Mouse (Mus musculus) hindbrain, embryonic 13.5 days (tissue): ENCODE results near the gene B4galt1. TPM values are rescaled to one million over a fixed set of nuclear protein-coding genes. Genes with fewer than 3 reads are reported as not detected.
"Not testable (repeated sequence)": the region's sequence is repeated elsewhere in the genome, so short reads cannot be mapped to it uniquely, and the experiment has no call there.

ENCODE experiments used
- ATAC-seq: fragments of 200-750 bp; cut with Nextera tagmentation; 2 replicates; pipeline ENCODE4 v1.8.0; 2017; ENCODE audit warnings: moderate TSS enrichment; ENCODE audit not compliant: low FRiP score
- H3K27ac ChIP-seq: fragments of 300-500 bp; sonication (generic); 2 replicates; pipeline ENCODE4 v1.5.1; 2015; ENCODE audit warnings: inconsistent platforms, mild to moderate bottlenecking, moderate library complexity
- H3K27me3 ChIP-seq: fragments of 300-500 bp; sonication (generic); 2 replicates; pipeline ENCODE4 v1.6.1; 2015; ENCODE audit warnings: mild to moderate bottlenecking, inconsistent platforms
- H3K36me3 ChIP-seq: fragments of 300-500 bp; sonication (generic); 2 replicates; pipeline ENCODE4 v1.6.1; 2015; ENCODE audit warnings: mild to moderate bottlenecking, inconsistent platforms
- H3K4me1 ChIP-seq: fragments of 300-500 bp; sonication (generic); replicated peaks from 2 replicates; pipeline ENCODE4 v1.6.1; 2015; ENCODE audit warnings: inconsistent platforms
- H3K4me2 ChIP-seq: fragments of 300-500 bp; sonication (generic); 2 replicates; pipeline ENCODE4 v1.6.1; 2015; ENCODE audit warnings: inconsistent platforms, mild to moderate bottlenecking, moderate library complexity
- H3K4me3 ChIP-seq: fragments of 300-500 bp; sonication (generic); 2 replicates; pipeline ENCODE4 v1.5.1; 2015; ENCODE audit warnings: mild to moderate bottlenecking, inconsistent platforms
- H3K9ac ChIP-seq: fragments of 300-500 bp; sonication (generic); 2 replicates; pipeline ENCODE4 v1.6.1; 2015; ENCODE audit warnings: mild to moderate bottlenecking, inconsistent platforms
- H3K9me3 ChIP-seq: fragments of 300-500 bp; sonication (generic); 2 replicates; pipeline ENCODE4 v1.6.1; 2016; ENCODE audit warnings: inconsistent platforms
- WGBS: fragments of 180-500 bp; shearing (Covaris S2); methylation state at CpG from one replicate; pipeline ENCODE4 v1.1.7; 2015; 5-methylcytosine and 5-hydroxymethylcytosine counted together
- polyA plus RNA-seq: library from polyadenylated mRNA; unstranded; fragments of >200 nt; fragmentation: Nextera tagmentation; extraction: Ambion mirVana; gene quantifications from 2 replicates; pipeline ENCODE4 v1.2.1, GENCODE M21; 2015

B4galt1 gene
- polyA plus RNA-seq, 1 experiment from 2014 or later, result 9.6 TPM

- Histone ChIP-seq H3K9me3 (no peaks in the 10 kb centered on the region), H3K36me3 (peaks cover 8% of the 10 kb centered on the region), H3K4me1 (no peaks in the 10 kb centered on the region), H3K4me3 (no peak overlapping the region), H3K27ac (no peak overlapping the region), H3K9ac (no peak overlapping the region), H3K4me2 (no peak overlapping the region), H3K27me3 (no peaks in the 10 kb centered on the region)
- 95% methylated on average over 4 of the region's 4 CpGs for WGBS
- ATAC-seq, result no peak
These were observed 51.9 kb downstream of the B4galt1 start for GRCm38 (mm10) chr4:40801908-40802307.

DNA sequence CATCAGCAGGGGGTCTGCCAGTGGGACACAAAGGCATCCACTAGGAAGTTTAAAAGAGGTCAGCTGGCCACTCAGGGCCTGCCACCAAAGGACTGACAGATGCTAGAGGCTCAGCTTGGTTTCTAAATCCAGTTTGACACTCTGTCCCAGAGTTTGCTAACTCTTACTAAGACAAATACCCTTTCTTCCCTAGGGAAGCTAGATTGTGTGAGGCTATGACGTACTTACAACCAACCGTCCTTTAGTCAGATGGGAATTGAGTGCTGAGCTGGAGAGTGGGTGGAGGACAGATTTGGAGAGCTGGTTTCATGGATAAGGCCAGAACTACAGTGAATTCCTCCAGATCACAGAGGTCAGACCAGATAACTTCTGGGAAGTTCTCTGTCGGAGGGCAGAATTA is 52.9 kb downstream of the B4galt1 start:
- Histone ChIP-seq H3K27me3 (no peaks in the 10 kb centered on the region), H3K4me3 (no peak overlapping the region), H3K9me3 (no peaks in the 10 kb centered on the region), H3K36me3 (0 out of 2 replicates have a peak, but pooled peaks cover 2% of the 10 kb centered on the region), H3K27ac (no peak overlapping the region), H3K4me2 (no peak overlapping the region), H3K4me1 (no peaks in the 10 kb centered on the region), H3K9ac (no peak overlapping the region)
- ATAC-seq, result no peak
- 87% methylated on average over 3 of the region's 3 CpGs for WGBS

DNA sequence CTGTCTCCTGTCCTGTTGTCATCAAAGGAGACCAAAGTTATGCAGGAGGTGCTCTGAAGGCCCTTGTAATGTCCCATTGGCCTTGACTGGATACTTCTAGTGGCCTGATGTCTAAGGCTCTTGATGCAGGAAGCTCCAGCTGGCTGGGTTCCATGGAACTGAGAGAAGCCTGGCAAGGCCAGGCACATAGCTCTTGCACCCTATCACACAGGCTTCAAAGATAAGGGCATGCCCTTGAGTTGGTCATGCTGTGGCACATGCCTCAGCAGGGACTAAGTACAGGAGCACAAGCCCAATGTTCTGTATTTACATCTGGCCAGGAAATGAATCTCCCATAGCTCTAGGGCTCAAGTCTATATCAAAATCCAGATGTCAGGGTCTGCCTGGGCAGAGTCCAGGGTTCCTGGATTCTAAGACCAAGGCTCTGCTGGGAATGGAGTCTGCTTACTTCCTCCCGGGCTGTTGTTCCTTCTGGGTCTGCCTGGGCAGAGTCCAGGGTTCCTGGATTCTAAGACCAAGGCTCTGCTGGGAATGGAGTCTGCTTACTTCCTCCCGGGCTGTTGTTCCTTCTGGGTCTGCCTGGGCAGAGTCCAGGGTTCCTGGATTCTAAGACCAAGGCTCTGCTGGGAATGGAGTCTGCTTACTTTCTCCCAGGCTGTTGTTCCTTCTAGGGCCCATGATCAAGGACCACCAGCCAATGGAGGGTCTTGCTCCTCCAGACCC is 54.8 kb downstream of the B4galt1 start:
- not testable (repeated sequence) for H3K36me3 ChIP-seq, H3K4me3 ChIP-seq
- WGBS, result 84% methylated on average over 2 of the region's 2 CpGs

GRCm38 (mm10) chr4:40795761-40796160 is 58.0 kb downstream of the B4galt1 start:
- no peaks in the 10 kb centered on the region for H3K9me3 ChIP-seq
- no peaks in the 10 kb centered on the region for H3K27me3 ChIP-seq
- WGBS, result 91% methylated on average over 3 of the region's 3 CpGs
- 0 out of 2 replicates have a peak, but pooled peaks cover 2% of the 10 kb centered on the region for H3K36me3 ChIP-seq
- H3K9ac ChIP-seq, result no peak overlapping the region
- H3K4me2 ChIP-seq, result no peak overlapping the region
- no peak for ATAC-seq
- H3K4me1 ChIP-seq, result no peaks in the 10 kb centered on the region
- H3K27ac ChIP-seq, result no peak overlapping the region
- no peak overlapping the region for H3K4me3 ChIP-seq

More for the DNA sequence above, 54.8 kb downstream of the B4galt1 start:
- not testable (repeated sequence) for H3K4me2 ChIP-seq, H3K9ac ChIP-seq, ATAC-seq, H3K4me1 ChIP-seq, H3K9me3 ChIP-seq, H3K27me3 ChIP-seq, H3K27ac ChIP-seq

GRCm38 (mm10) chr4:40794320-40794719 is 59.5 kb downstream of the B4galt1 start:
- H3K4me1 ChIP-seq, result no peaks in the 10 kb centered on the region
- ATAC-seq, result no peak
- H3K36me3 ChIP-seq, result 0 out of 2 replicates have a peak, but pooled peaks cover 2% of the 10 kb centered on the region
- no peaks in the 10 kb centered on the region for H3K27me3 ChIP-seq
- no peak overlapping the region for H3K27ac ChIP-seq
- no peaks in the 10 kb centered on the region for H3K9me3 ChIP-seq
- no peak overlapping the region for H3K4me2 ChIP-seq
- H3K4me3 ChIP-seq, result no peak overlapping the region
- no peak overlapping the region for H3K9ac ChIP-seq

GRCm38 (mm10) chr4:40791176-40791575 is 62.6 kb downstream of the B4galt1 start:
- H3K27me3 ChIP-seq, result no peaks in the 10 kb centered on the region
- H3K27ac ChIP-seq, result no peak overlapping the region
- H3K4me1 ChIP-seq, result no peaks in the 10 kb centered on the region
- H3K9me3 ChIP-seq, result no peaks in the 10 kb centered on the region
- WGBS, result 96% methylated on average over 4 of the region's 4 CpGs
- H3K4me2 ChIP-seq, result no peak overlapping the region
- ATAC-seq, result no peak
- no peak overlapping the region for H3K4me3 ChIP-seq
- no peak overlapping the region for H3K9ac ChIP-seq
- H3K36me3 ChIP-seq, result no peaks in the 10 kb centered on the region

GRCm38 (mm10) chr4:40786578-40786977 is 67.2 kb downstream of the B4galt1 start:
- Histone ChIP-seq H3K4me2 (no peak overlapping the region), H3K9ac (no peak overlapping the region), H3K4me1 (no peaks in the 10 kb centered on the region), H3K27ac (no peak overlapping the region), H3K9me3 (no peaks in the 10 kb centered on the region), H3K36me3 (no peaks in the 10 kb centered on the region), H3K4me3 (no peak overlapping the region), H3K27me3 (no peaks in the 10 kb centered on the region)
- ATAC-seq, result no peak
- 60% methylated on average over 4 of the region's 4 CpGs for WGBS

DNA sequence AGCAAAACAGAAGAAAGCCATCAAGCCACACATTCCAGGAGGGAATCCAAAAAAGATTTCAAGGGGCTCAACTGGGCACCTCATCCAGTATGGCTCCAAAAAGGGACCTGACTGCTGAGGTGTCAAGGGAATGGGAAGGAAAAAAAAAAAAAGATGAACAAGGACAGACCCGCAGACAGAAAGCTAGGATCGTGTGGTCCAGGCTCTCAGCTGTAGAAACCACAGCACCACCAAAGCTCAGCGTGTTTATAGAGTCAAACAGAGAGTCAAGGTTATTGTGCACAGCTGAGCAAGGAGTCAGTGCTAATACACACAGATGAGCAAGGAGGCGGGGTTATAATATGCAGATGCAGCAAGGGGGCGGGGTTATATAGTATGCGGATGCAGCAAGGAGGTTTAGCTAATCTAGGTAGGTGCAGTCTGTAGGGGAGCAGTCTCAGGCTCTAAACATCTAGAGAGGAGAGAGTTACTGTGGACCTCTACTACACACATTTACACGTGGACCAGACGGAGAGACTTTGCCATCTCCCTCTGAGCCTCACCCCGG is 68.1 kb downstream of the B4galt1 start:
- H3K4me3 ChIP-seq, result no peak overlapping the region
- no peak overlapping the region for H3K27ac ChIP-seq
- no peaks in the 10 kb centered on the region for H3K9me3 ChIP-seq
- ATAC-seq, result no peak
- 81% methylated on average over 9 of the region's 9 CpGs for WGBS
- no peaks in the 10 kb centered on the region for H3K27me3 ChIP-seq
- H3K4me2 ChIP-seq, result no peak overlapping the region
- H3K4me1 ChIP-seq, result no peaks in the 10 kb centered on the region
- H3K36me3 ChIP-seq, result no peaks in the 10 kb centered on the region
- H3K9ac ChIP-seq, result no peak overlapping the region

GRCm38 (mm10) chr4:40784556-40785169 is 69.1 kb downstream of the B4galt1 start:
- no peak overlapping the region for H3K27ac ChIP-seq
- H3K36me3 ChIP-seq, result no peaks in the 10 kb centered on the region
- H3K9me3 ChIP-seq, result no peaks in the 10 kb centered on the region
- H3K4me1 ChIP-seq, result no peaks in the 10 kb centered on the region
- ATAC-seq, result no peak
- H3K9ac ChIP-seq, result no peak overlapping the region
- H3K27me3 ChIP-seq, result no peaks in the 10 kb centered on the region
- no peak overlapping the region for H3K4me2 ChIP-seq
- no peak overlapping the region for H3K4me3 ChIP-seq
- WGBS, result 79% methylated on average over 10 of the region's 10 CpGs

DNA sequence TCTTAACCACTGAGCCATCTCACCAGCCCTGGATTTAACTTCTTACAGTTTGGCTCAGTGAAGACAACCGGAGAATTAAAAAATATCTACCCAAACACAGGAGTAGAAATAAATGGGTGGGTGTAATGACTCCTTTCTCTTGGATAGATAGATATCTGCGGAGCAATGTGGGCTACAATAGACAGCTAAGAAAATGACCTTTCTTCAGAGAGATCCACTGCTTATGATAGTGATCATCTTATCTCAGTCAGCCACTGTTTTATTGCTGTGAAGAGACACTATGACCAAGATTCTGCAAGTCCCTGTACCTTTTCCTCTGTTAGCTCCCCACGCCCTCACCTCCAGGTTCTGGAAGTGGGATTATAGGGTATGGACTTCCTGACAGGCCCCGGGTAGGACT is 70.8 kb downstream of the B4galt1 start:
- no peaks in the 10 kb centered on the region for H3K36me3 ChIP-seq
- H3K4me1 ChIP-seq, result no peaks in the 10 kb centered on the region
- WGBS, result 94% methylated on average over 4 of the region's 4 CpGs
- H3K9ac ChIP-seq, result no peak overlapping the region
- H3K4me3 ChIP-seq, result no peak overlapping the region
- no peak overlapping the region for H3K4me2 ChIP-seq
- H3K9me3 ChIP-seq, result no peaks in the 10 kb centered on the region
- no peak overlapping the region for H3K27ac ChIP-seq
- no peak for ATAC-seq
- H3K27me3 ChIP-seq, result no peaks in the 10 kb centered on the region

DNA sequence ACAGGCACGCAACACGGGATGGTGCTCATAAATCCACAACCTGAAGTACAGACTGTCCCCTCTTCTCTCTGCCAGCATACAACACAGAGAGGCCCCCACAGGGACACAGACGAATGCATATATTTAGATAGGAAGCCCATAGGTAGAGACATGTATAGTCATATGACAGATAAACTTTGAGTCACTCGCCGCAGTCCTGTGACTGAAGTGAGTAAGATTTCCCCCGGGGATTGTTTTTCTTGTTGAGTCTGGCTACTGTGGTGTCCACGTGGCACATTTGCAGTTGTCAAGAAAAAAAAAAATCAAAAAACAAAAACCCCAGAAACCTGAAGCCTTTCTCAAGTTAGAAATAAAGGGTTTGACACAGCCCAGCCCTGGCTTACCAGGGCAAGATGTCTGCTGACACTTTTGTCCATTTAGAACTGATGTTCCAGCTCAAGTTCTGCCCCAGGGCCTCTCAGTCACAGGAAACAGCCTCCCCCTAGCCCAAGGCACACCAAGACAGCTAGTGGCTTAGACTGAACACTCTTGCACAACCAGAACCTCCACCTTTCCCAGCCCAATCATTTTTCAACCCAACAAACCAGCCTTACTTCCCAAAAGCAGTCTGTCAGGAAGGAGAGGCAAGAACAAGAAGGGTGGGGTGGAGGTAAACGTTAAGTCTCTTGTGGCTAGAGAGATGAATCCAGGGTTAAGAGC is 71.9 kb downstream of the B4galt1 start:
- H3K4me1 ChIP-seq, result no peaks in the 10 kb centered on the region
- no peak overlapping the region for H3K9ac ChIP-seq
- no peaks in the 10 kb centered on the region for H3K27me3 ChIP-seq
- H3K9me3 ChIP-seq, result no peaks in the 10 kb centered on the region
- no peak overlapping the region for H3K4me3 ChIP-seq
- 76% methylated on average over 8 of the region's 8 CpGs for WGBS
- ATAC-seq, result no peak
- no peak overlapping the region for H3K27ac ChIP-seq
- no peaks in the 10 kb centered on the region for H3K36me3 ChIP-seq
- H3K4me2 ChIP-seq, result no peak overlapping the region

- H3K4me2 ChIP-seq, result no peak overlapping the region
- no peaks in the 10 kb centered on the region for H3K4me1 ChIP-seq
- H3K36me3 ChIP-seq, result no peaks in the 10 kb centered on the region
- H3K9ac ChIP-seq, result no peak overlapping the region
- H3K27me3 ChIP-seq, result no peaks in the 10 kb centered on the region
- H3K27ac ChIP-seq, result no peak overlapping the region
- H3K4me3 ChIP-seq, result no peak overlapping the region
- no peak for ATAC-seq
- 43% methylated on average over 3 of the region's 3 CpGs for WGBS
- no peaks in the 10 kb centered on the region for H3K9me3 ChIP-seq
These were observed 72.7 kb downstream of the B4galt1 start for GRCm38 (mm10) chr4:40781143-40781542.
